Mouse (Mus musculus): ENCODE results near the gene Srf.

GRCm38 (mm10) chr17:46595336-46595735 is 39.4 kb upstream of the Srf start:
- TF ChIP-seq TAL1 (IDR thresholded peaks at IDR 0.05; ENCODE audit: low read length) (no peak), GATA1 (IDR thresholded peaks at IDR 0.05; ENCODE audit: low read length) (no peak)

Data from erythroblast, embryonic 14.5 days (primary cell).